ENCODE assay signal across 8 mouse cellular contexts in the genomic region with DNA sequence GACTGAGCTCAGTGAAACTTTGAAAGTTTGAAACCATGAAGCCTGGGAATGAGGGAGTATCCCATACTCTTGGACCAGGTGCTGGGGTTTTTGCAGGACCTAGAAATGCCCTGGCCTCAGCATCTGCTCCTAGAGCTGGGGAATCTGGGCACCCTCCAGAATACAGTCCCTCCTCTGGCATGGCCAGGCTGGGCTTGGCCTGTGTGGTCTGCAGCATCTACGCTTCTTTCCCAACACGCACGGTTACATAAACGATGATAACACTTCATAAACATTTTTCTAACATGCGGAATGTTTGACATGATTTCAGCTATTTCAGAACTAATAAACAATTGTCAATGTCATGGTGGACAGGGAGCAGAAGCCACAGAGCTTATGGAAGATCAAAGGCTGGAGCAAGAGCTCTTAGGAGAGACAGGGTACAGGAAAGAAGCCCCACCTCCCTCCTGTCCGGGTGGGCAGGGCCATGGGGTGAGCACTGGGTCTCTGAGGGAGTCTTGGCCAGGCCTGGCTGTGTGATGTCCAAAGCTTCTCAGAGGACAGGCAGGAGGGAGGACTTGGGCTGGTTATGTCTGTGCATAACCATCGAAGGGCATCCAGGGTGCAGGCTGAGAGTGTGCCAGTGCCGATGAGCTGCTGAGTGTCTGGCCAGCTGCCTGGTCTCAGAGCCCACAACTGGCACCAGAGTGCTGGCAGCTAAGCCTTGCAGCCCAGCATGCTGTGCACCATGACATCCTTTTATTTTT. TPM values are rescaled to one million over a fixed set of nuclear protein-coding genes. Genes with fewer than 3 reads are reported as not detected.
DNase-seq lines count a peak whose midpoint lies in the region; ATAC-seq lines count a peak whose summit lies in the region.

No protein-coding gene starts in this region.

- intact Hi-C loops in heart, postnatal 14 days (cut with DNase I) = no loop called here

- 0 out of 2 replicates have a peak, but pooled peaks have one; percentile 26 for ATAC-seq in cerebellum, adult (ENCODE audit: insufficient number of reproducible peaks, low FRiP score, low TSS enrichment)

- DNase-seq in cerebellum, postnatal 36 days = no peak
- peak; percentile 2 for DNase-seq in right cerebral cortex, adult 18-20 months
- DNase-seq in right cerebral cortex, adult 2 months (ENCODE audit: low spot score in 2 of 2) = no peak
- peak; percentile 63 to 74 for DNase-seq in heart, postnatal 14 days
- DNase-seq in urinary bladder, postnatal 4 days (ENCODE audit: low spot score in 2 of 2) = peak; percentile 49 to 63
- DNase-seq in adrenal gland, adult (ENCODE audit: inconsistent age in 2 of 2, low spot score in 1 of 2) = no peak
- DNase-seq in adrenal gland, postnatal 4 days (ENCODE audit: low spot score in 2 of 2) = no peak

RNA-seq across cellular contexts. Expression of gene Rbbp8nl, which starts 16.9 kb away (rescaled TPM):
- total RNA-seq in heart, postnatal 14 days (2021) = not detected
- not detected for total RNA-seq in adrenal gland, postnatal 4 days (2021)

RNA-seq across cellular contexts. Expression of gene Gata5, which starts 27.9 kb away (rescaled TPM):
- total RNA-seq in heart, postnatal 14 days (2021) = 1 to 10 TPM; 1.0 to 1.2 TPM
- total RNA-seq in adrenal gland, postnatal 4 days (2021) = under 1 TPM; 0.45 to 0.65 TPM

RNA-seq across cellular contexts. Expression of gene Cables2, which starts 33.3 kb away (rescaled TPM):
- total RNA-seq in heart, postnatal 14 days (2021) = 10 to 100 TPM; 14.3 to 14.6 TPM
- 10 to 100 TPM; 19.8 to 21.2 TPM for total RNA-seq in adrenal gland, postnatal 4 days (2021)

RNA-seq across cellular contexts. Expression of gene Rps21, which starts 49.4 kb away (rescaled TPM):
- total RNA-seq in heart, postnatal 14 days (2021) = 100 to 1,000 TPM; 460 to 507 TPM
- total RNA-seq in adrenal gland, postnatal 4 days (2021) = 1,000 to 10,000 TPM; 1,005 to 1,051 TPM

Comparison
In these comparisons a context has a peak if more than half of its experiments do, and no peak if none do; other contexts are left out.
1. DNase-seq: peak in right cerebral cortex, adult 18-20 months (single experiment), heart, postnatal 14 days (2 of 2) and urinary bladder, postnatal 4 days (2 of 2); none in cerebellum, postnatal 36 days (0 of 2), right cerebral cortex, adult 2 months (0 of 2), adrenal gland, adult (0 of 2) and adrenal gland, postnatal 4 days (0 of 2).